Mouse (Mus musculus) adrenal gland, adult 2 months (tissue): ENCODE results near the gene Trim14. TPM values are rescaled to one million over a fixed set of nuclear protein-coding genes. Genes with fewer than 3 reads are reported as not detected.
A peak's percentile ranks its signal among the peaks of the same experiment; 100 is the strongest.
"Not testable (repeated sequence)": the region's sequence is repeated elsewhere in the genome, so short reads cannot be mapped to it uniquely, and the experiment has no call there.

ENCODE experiments used
- DNase-seq: peaks from one replicate; pipeline ENCODE4 v3.0.0; 2021
- long read RNA-seq: library from polyadenylated mRNA; stranded (forward); transcript quantifications from one replicate; pipeline ENCODE4 v2.0.0, GENCODE M21; 2021
- polyA plus RNA-seq: library from polyadenylated mRNA; depleted of rRNA; stranded (reverse); fragments of >200 nt; gene quantifications from 2 replicates; pipeline ENCODE4 v1.2.3, GENCODE M21; 2012; rRNA removed
- total RNA-seq, 2 experiments: library from RNA; stranded (reverse); gene quantifications; 2 replicates each; pipeline ENCODE4 v1.2.3; 2021

The Trim14 gene
- 1 to 10 TPM; 4.9 to 5.8 TPM for total RNA-seq
- 16.0 and 21.3 TPM in 2 replicates for polyA plus RNA-seq
- long read RNA-seq, partial matches to known transcripts, result 0 of 5 reads
- long read RNA-seq, other reads (novel, unspliced or antisense), result 1 of 5 reads

DNA sequence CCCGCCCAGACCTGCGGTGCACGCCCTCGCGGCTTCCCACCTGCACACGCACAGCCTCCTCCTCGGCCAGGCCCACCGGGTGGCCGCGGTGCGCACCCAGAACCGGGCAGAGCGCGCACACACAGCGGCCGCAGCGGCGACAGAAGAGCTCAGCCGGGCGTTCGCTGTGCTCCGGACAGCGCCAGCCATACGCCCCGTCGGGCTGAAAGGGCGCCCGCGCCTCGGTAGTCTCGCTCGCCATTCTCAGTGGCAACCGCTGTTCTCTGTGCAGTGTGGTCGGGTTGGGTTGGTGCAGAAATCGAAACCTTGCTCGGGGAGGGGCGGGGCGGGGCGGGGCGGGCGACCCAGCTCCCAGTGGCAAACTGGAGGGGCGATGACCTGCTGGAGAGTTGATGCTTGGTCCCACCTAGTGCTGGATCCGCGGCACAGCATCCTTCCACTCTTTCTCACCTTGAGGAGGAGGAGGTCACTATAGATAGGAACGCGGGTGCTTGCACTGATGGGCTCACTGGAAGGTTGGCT lies at the start of gene Trim14:
TSS of gene Trim14 (minus strand) at position 302 of the 522 bp plus-strand sequence.
- peak; percentile 55 for DNase-seq

GRCm38 (mm10) chr4:46585041-46585810 lies 49.3 kb upstream of the Trim14 start:
- DNase-seq, result no peak

DNA sequence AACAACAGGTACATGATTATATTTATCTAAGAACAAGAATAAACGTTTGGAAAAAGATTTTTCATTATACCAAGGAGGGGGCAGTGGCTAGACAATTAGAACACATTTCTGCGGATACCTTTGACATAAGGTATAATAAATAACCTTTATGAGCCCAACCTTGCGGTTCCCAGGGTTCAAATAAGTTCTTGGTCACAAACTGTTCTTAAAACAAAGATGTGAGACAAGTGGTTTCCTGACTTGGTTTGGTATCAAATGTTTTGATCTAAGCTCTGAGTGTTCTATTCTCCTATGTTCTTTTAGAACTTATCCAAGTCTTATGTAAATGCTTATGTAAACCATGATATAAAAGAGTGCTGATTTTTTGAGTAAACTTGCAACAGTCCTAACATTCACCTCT lies 48.6 kb upstream of the Trim14 start:
- not testable (repeated sequence) for DNase-seq

DNA sequence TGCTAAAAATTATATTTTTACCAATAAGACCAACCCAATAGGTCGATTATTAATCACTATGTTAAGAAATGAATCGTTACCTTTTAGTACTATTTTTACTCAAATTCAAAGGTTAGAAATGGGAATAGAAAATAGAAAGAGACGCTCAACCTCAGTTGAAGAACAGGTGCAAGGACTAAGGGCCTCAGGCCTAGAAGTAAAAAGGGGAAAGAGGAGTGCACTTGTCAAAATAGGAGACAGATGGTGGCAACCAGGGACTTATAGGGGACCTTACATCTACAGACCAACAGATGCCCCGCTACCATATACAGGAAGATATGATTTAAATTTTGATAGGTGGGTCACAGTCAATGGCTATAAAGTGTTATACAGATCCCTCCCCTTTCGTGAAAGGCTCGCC lies 48.1 kb upstream of the Trim14 start:
- DNase-seq, result not testable (repeated sequence)

DNA sequence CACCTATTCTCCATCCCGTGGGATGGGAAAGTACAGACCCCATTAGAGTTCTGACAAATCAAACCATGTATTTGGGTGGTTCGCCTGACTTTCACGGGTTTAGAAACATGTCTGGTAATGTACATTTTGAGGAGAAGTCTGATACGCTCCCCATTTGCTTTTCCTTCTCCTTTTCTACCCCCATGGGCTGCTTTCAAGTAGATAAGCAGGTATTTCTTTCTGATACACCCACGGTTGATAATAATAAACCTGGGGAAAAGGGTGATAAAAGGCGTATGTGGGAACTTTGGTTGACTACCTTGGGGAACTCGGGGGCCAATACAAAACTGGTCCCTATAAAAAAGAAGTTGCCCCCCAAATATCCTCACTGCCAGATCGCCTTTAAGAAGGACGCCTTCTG lies 46.1 kb upstream of the Trim14 start:
- DNase-seq, result not testable (repeated sequence)

GRCm38 (mm10) chr4:46581577-46581976 lies 45.6 kb upstream of the Trim14 start:
- not testable (repeated sequence) for DNase-seq

DNA sequence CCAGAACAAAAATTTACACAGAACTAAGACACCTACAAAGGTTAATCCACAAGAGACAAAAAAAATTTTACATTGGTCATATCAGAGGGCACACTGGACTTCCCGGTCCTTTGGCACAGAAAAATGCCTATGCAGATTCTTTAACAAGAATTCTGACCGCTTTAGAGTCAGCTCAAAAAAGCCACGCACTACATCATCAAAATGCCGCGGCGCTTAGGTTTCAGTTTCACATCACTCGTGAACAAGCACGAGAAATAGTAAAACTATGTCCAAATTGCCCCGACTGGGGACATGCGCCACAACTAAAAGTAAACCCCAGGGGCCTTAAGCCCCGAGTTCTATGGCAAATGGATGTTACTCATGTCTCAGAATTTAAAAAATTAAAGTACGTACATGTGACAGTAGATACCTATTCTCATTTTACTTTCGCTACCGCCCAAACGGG lies 44.9 kb upstream of the Trim14 start:
- DNase-seq, result not testable (repeated sequence)

GRCm38 (mm10) chr4:46578796-46579346 lies 42.9 kb upstream of the Trim14 start:
- not testable (repeated sequence) for DNase-seq

DNA sequence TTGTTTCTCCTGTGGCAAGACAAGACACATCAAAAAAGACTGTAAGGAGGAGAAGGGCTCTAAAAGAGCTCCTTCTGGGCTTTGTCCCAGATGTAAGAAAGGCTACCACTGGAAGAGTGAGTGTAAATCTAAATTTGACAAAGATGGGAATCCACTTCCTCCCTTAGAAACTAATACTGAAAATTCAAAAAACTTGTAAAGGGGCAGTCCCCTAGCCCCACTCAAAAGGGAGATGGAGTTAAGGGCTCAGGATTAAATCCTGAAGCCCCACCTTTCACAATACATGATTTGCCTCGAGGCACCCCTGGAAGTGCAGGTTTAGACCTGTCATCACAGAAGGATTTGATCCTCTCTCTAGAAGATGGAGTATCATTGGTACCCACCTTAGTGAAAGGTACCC lies 42.3 kb upstream of the Trim14 start:
- no peak for DNase-seq

- DNase-seq, result not testable (repeated sequence)
Observed at GRCm38 (mm10) chr4:46575509-46576284, 39.8 kb upstream of the Trim14 start.

- no peak for DNase-seq
Observed at GRCm38 (mm10) chr4:46574841-46575240, 38.9 kb upstream of the Trim14 start.

- no peak for DNase-seq
Observed at GRCm38 (mm10) chr4:46574024-46574753, 38.2 kb upstream of the Trim14 start.

DNA sequence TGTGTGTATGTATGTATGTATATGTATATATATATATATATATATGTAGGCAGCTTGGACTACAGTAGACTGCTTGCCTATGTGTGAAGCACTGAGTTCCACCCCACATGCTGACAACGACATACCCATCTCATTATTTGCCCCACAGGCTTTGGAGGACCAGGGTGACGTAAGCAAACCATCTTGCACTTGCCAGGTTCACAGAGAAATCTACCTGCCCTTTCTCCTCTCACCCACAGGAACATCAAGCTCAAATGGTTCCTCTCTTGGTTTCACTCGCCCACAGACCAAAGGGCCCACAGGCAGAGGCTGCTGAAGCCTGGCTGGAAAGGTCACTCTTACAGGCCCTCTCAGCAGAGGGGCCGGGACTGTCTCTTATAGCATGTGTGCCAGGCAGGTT lies 36.7 kb upstream of the Trim14 start:
- no peak for DNase-seq

DNA sequence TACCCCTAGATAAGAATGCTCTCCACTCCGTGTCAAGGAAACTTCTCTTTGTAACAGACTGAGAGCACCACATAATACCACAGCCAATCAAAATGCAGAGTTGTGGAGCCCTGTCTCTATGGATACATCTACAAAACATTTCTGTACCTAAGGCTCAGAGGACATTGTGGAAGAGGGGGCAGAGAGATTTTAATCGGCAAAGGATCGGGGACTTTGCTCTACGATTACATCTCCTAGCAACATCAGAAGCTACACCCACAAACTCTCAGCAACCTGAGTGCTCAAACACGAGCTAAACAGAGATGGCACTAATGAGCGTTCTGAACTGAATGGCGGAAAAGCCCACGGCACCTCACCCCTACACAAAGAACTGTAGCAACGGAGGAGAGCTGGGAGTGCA lies 35.8 kb upstream of the Trim14 start:
- DNase-seq, result no peak

GRCm38 (mm10) chr4:46569671-46570070 lies 33.7 kb upstream of the Trim14 start:
- DNase-seq, result no peak

DNA sequence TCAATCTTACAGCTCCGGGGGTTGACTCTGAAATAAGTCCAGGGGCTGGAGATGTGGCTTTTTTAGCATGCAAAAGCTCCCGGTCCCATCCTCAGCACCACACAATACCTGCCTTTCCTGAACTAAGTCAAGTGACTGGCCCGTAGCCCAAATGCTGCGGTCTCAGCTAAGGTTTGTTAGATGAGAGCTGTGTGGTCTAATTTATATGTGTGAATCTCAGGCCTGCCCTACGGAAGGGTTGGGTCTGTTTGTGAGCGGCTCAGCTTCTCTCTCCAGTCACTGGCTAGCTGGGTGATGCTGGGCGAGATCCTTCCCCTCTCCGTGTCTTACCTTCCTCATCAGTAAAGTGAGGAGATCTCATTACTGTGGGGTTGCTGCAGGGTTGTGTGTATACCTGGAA lies 32.2 kb upstream of the Trim14 start:
- DNase-seq, result no peak

- no peak for DNase-seq
Observed at GRCm38 (mm10) chr4:46566931-46567671, 31.2 kb upstream of the Trim14 start.

GRCm38 (mm10) chr4:46565393-46565955 lies 29.5 kb upstream of the Trim14 start:
- no peak for DNase-seq

DNA sequence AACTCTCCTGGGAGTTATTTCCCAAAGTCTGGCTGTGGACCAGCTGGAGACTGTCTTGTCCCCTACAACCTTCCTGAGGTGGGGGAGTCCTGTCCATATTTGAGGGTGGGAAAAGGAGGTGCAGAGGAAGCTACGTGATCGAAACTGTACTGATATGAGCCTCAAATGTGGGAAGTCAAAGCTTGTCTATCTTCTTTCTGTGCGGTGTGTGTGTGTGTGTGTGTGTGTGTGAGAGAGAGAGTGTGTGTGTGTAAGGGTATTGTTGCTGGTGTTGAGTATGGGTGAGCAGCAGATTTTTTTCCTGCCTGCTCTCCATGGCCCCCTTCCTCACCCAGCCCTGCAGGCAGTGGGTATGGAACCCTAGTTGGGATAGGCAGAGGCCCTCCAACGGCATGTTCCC lies 28.3 kb upstream of the Trim14 start:
- no peak for DNase-seq

GRCm38 (mm10) chr4:46563847-46564246 lies 27.9 kb upstream of the Trim14 start:
- DNase-seq, result peak; percentile 67

DNA sequence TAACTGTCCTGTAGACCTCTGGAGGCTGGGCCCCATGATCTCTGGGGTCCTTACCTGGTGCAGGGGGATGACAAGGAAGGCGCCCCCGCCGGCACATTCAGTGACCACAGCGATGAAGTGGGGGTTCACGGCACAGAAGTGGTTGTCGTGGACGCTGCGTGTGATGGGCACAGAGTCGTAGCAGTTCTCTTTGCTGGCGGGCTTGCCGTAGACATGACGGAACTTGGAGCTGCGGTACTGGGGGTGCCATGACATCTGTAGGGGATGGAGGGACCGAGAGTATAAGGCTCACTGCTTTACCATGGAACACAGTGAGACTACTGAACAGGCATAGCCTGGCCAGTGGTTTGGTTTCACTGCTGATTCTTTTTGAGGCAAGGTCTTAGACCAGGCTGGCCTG lies 26.9 kb upstream of the Trim14 start:
- no peak for DNase-seq
